Mouse (Mus musculus): ENCODE data around the gene Dpp9. TPM values are rescaled to one million over a fixed set of nuclear protein-coding genes. Genes with fewer than 3 reads are reported as not detected.

Dpp9 gene
- total RNA-seq, 2 experiments from 2014 or later = 65.3 to 66.1 TPM

GRCm38 (mm10) chr17:56163523-56164102, 55.1 kb downstream of the Dpp9 start:
- Histone ChIP-seq H3K27ac (no peak overlapping the region), H3K4me3 (no peak overlapping the region)
- TF ChIP-seq CTCF (conservative IDR thresholded peaks at IDR 0.05) = no peak
- DNase-seq (ENCODE audit: low spot score in 2 of 2) = no peak

- Histone ChIP-seq H3K27ac (peak within 1 kb of the TSS; percentile 64), H3K4me3 (peak within 1 kb of the TSS; percentile 64)
- no peak for TF ChIP-seq CTCF (conservative IDR thresholded peaks at IDR 0.05)
- DNase-seq (ENCODE audit: low spot score in 2 of 2) = peak; percentile 97
These were observed 56.4 kb downstream of the Dpp9 start, which contains the start of gene Tnfaip8l1 for GRCm38 (mm10) chr17:56162231-56162774. Gene Tnfaip8l1, plus strand, starts transcription at chr17:56162477.

GRCm38 (mm10) chr17:56159729-56160128, 59.0 kb downstream of the Dpp9 start:
- Histone ChIP-seq H3K27ac (no peak overlapping the region), H3K4me3 (no peak overlapping the region)
- TF ChIP-seq CTCF (conservative IDR thresholded peaks at IDR 0.05) = peak; percentile 97
- peak in 1 of 2 experiments; percentile 69 for DNase-seq (ENCODE audit: low spot score in 2 of 2)

- no peak for DNase-seq (ENCODE audit: low spot score in 2 of 2)
- TF ChIP-seq CTCF (conservative IDR thresholded peaks at IDR 0.05) = no peak
- Histone ChIP-seq H3K27ac (no peak overlapping the region), H3K4me3 (no peak overlapping the region)
These were observed 65.1 kb downstream of the Dpp9 start for GRCm38 (mm10) chr17:56153643-56154042.

- DNase-seq (ENCODE audit: low spot score in 2 of 2) = no peak
- TF ChIP-seq CTCF (conservative IDR thresholded peaks at IDR 0.05) = no peak
- Histone ChIP-seq H3K4me3 (no peak overlapping the region), H3K27ac (no peak overlapping the region)
These were observed 68.8 kb downstream of the Dpp9 start for GRCm38 (mm10) chr17:56149897-56150296.

- Histone ChIP-seq H3K4me3 (peak overlapping the region; percentile 45), H3K27ac (no peak overlapping the region; the same call in 1 of the 2 replicates)
- DNase-seq (ENCODE audit: low spot score in 2 of 2) = no peak
- no peak for TF ChIP-seq CTCF (conservative IDR thresholded peaks at IDR 0.05)
These were observed 69.7 kb downstream of the Dpp9 start for GRCm38 (mm10) chr17:56148790-56149618.

- TF ChIP-seq CTCF (conservative IDR thresholded peaks at IDR 0.05) = no peak
- no peak overlapping the region for H3K4me3 ChIP-seq
- no peak overlapping the region for H3K27ac ChIP-seq
- no peak for DNase-seq (ENCODE audit: low spot score in 2 of 2)
These were observed 70.4 kb downstream of the Dpp9 start for GRCm38 (mm10) chr17:56148280-56148679.

- no peak for DNase-seq (ENCODE audit: low spot score in 2 of 2)
- no peak for TF ChIP-seq CTCF (conservative IDR thresholded peaks at IDR 0.05)
- Histone ChIP-seq H3K4me3 (no peak overlapping the region), H3K27ac (no peak overlapping the region)
These were observed 71.3 kb downstream of the Dpp9 start for GRCm38 (mm10) chr17:56147420-56147819.

GRCm38 (mm10) chr17:56146131-56146530, 72.6 kb downstream of the Dpp9 start:
- TF ChIP-seq CTCF (conservative IDR thresholded peaks at IDR 0.05) = no peak
- Histone ChIP-seq H3K4me3 (no peak overlapping the region), H3K27ac (no peak overlapping the region)
- DNase-seq (ENCODE audit: low spot score in 2 of 2) = no peak

GRCm38 (mm10) chr17:56144546-56144945, 74.2 kb downstream of the Dpp9 start:
- no peak for TF ChIP-seq CTCF (conservative IDR thresholded peaks at IDR 0.05)
- no peak for DNase-seq (ENCODE audit: low spot score in 2 of 2)
- H3K4me3 ChIP-seq = no peak overlapping the region
- H3K27ac ChIP-seq = no peak overlapping the region

GRCm38 (mm10) chr17:56141702-56142605, 76.8 kb downstream of the Dpp9 start:
- H3K4me3 ChIP-seq = peak overlapping the region; percentile 72
- peak; percentile 42 to 70 for DNase-seq (ENCODE audit: low spot score in 2 of 2)
- no peak for TF ChIP-seq CTCF (conservative IDR thresholded peaks at IDR 0.05)
- H3K27ac ChIP-seq = peak overlapping the region; percentile 91

GRCm38 (mm10) chr17:56139858-56140595, 78.7 kb downstream of the Dpp9 start, which contains the start of gene Sema6b:
Gene Sema6b, minus strand, starts transcription at chr17:56140343.
- peak within 1 kb of the TSS; percentile 64 for H3K4me3 ChIP-seq
- TF ChIP-seq CTCF (conservative IDR thresholded peaks at IDR 0.05) = peak; percentile 26; the same call in 1 of the 2 replicates
- H3K27ac ChIP-seq = peak within 1 kb of the TSS; percentile 95
- DNase-seq (ENCODE audit: low spot score in 2 of 2) = peak; percentile 75 to 85

Data from layer of hippocampus, adult 2 months (tissue).